Mouse (Mus musculus) neural tube, embryonic 15.5 days (tissue): ENCODE data around the gene Vdr. TPM values are rescaled to one million over a fixed set of nuclear protein-coding genes. Genes with fewer than 3 reads are reported as not detected.

Experiments
- ATAC-seq: fragments of 200-750 bp; cut with Nextera tagmentation; 2 replicates; pipeline ENCODE4 v1.8.0; 2017; ENCODE audit warnings: mild to moderate bottlenecking, moderate TSS enrichment, moderate library complexity; ENCODE audit not compliant: low FRiP score
- H3K27ac ChIP-seq: fragments of 300-500 bp; sonication (generic); replicated peaks from 2 replicates; pipeline ENCODE4 v1.5.1; 2015; ENCODE audit warnings: mild to moderate bottlenecking, inconsistent platforms
- H3K27me3 ChIP-seq: fragments of 300-500 bp; sonication (generic); replicated peaks from 2 replicates; pipeline ENCODE4 v1.6.1; 2015; ENCODE audit warnings: inconsistent platforms
- H3K36me3 ChIP-seq: fragments of 300-500 bp; sonication (generic); 2 replicates; pipeline ENCODE4 v1.6.1; 2015; ENCODE audit warnings: inconsistent platforms
- H3K4me1 ChIP-seq: fragments of 300-500 bp; sonication (generic); 2 replicates; pipeline ENCODE4 v1.6.1; 2015; ENCODE audit warnings: inconsistent platforms
- H3K4me2 ChIP-seq: fragments of 300-500 bp; sonication (generic); 2 replicates; pipeline ENCODE4 v1.6.1; 2015; ENCODE audit warnings: inconsistent platforms, mild to moderate bottlenecking, moderate library complexity
- H3K4me3 ChIP-seq: fragments of 300-500 bp; sonication (generic); replicated peaks from 2 replicates; pipeline ENCODE4 v1.5.1; 2015; ENCODE audit warnings: mild to moderate bottlenecking, inconsistent platforms
- H3K9ac ChIP-seq: fragments of 300-500 bp; sonication (generic); replicated peaks from 2 replicates; pipeline ENCODE4 v1.6.1; 2015; ENCODE audit warnings: mild to moderate bottlenecking, inconsistent platforms
- H3K9me3 ChIP-seq: fragments of 300-500 bp; sonication (generic); replicated peaks from 2 replicates; pipeline ENCODE4 v1.6.1; 2016; ENCODE audit warnings: inconsistent platforms
- WGBS: fragments of 180-500 bp; shearing (Covaris S2); methylation state at CpG from one replicate; pipeline ENCODE4 v1.1.7; 2015; ENCODE audit warnings: mixed read lengths; 5-methylcytosine and 5-hydroxymethylcytosine counted together
- polyA plus RNA-seq: library from polyadenylated mRNA; unstranded; fragments of >200 nt; fragmentation: Nextera tagmentation; extraction: Ambion mirVana; gene quantifications from 2 replicates; pipeline ENCODE4 v1.2.1, GENCODE M21; 2015

Gene Vdr
- polyA plus RNA-seq, 1 experiment from 2014 or later = 0.17 TPM

- 89% methylated on average over 9 of the region's 9 CpGs for WGBS
- no peak overlapping the region for H3K27ac ChIP-seq
- ATAC-seq = no peak
- no peaks in the 10 kb centered on the region for H3K36me3 ChIP-seq
- no peaks in the 10 kb centered on the region for H3K4me1 ChIP-seq
- H3K9me3 ChIP-seq = no peaks in the 10 kb centered on the region
- no peaks in the 10 kb centered on the region for H3K27me3 ChIP-seq
- no peak overlapping the region for H3K9ac ChIP-seq
- H3K4me3 ChIP-seq = no peak overlapping the region
- no peak overlapping the region for H3K4me2 ChIP-seq
Observed at GRCm38 (mm10) chr15:97917994-97918393, 7.6 kb upstream of the Vdr start.

DNA sequence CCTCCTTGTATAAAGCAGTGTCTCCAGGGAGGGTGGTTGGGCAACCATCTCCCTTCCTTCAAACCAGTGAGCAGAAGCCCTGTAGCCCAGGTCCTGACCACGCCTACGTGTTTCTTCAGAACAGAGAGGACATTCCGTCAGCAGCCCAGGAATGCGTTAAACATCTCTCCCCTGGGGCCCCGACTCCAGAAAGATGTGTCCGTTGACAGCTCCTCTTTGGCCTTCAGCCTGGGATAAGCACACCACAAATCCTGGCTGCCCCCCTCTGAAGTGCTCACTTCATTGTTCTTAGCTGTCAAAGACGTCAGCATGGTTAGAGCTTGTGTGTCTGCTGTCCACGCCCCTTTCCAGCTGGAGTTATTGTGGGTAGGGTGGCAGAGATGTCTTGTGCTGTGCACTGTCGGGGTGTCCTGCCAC lies 3.9 kb upstream of the Vdr start:
- Histone ChIP-seq H3K9ac (no peak overlapping the region), H3K4me3 (no peak overlapping the region), H3K4me2 (no peak overlapping the region), H3K4me1 (no peaks in the 10 kb centered on the region), H3K27me3 (peaks cover 3% of the 10 kb centered on the region; the same call in 1 of the 2 replicates), H3K36me3 (no peaks in the 10 kb centered on the region), H3K27ac (no peak overlapping the region), H3K9me3 (no peaks in the 10 kb centered on the region)
- WGBS = 32% methylated on average over 9 of the region's 9 CpGs
- ATAC-seq = no peak

DNA sequence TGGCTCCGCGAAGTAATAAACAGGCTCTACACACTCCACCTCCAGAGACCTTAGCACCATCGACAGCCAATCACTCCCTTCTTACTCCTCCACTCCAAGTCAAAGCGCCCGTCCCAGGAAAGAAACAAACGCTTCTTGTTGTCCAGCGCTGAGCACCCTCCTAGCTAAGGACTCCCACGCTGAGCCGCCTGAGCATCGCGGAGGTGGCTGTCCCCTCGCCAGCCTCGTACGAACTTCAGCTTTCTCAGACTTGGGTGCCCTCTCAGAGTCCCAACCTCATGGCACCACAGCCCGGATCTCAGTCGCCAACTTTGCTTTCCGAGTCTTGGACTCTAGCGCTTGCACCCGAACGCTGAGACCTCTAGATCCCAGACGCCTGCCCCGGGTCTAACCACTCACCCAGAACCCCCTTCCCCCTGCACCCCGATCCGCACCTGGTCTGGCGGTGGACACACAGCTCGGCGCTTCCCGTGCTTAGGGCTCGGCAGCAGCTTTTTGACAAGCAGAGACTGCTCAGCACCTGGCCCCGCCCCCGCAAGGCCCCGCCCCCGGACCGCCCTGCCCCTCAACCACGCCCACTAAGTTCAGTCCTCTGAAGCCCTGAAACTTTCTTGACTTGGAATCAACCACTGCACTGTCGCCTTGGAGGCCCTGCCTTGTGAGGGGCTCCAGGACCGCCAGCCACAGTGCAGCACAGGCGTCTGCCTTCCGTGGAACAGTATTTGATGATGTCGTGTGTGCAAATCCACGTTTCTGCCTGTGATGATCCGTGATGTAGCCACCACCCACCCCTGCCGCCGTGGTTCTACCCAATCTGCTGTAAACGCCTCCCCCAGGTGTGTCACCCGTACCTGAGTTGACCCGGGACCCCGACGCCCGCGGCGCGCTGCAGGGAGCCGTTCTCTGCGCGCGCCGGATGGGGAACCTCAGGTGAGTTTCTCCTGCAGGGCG lies 2.4 kb downstream of the Vdr start:
- H3K4me1 ChIP-seq = peaks cover 18% of the 10 kb centered on the region
- H3K4me3 ChIP-seq = peak overlapping the region; percentile 39
- WGBS = under 1% methylated on average over 57 of the region's 59 CpGs
- H3K27me3 ChIP-seq = peaks cover 36% of the 10 kb centered on the region
- H3K27ac ChIP-seq = no peak overlapping the region
- no peaks in the 10 kb centered on the region for H3K9me3 ChIP-seq
- peak overlapping the region; percentile 78 for H3K4me2 ChIP-seq
- no peaks in the 10 kb centered on the region for H3K36me3 ChIP-seq
- peak; percentile 55 for ATAC-seq
- H3K9ac ChIP-seq = 0 out of 2 replicates have a peak overlapping the region, but pooled peaks have one; percentile 6

- ATAC-seq = no peak
- no peaks in the 10 kb centered on the region for H3K36me3 ChIP-seq
- H3K27ac ChIP-seq = no peak overlapping the region
- H3K9ac ChIP-seq = no peak overlapping the region
- no peak overlapping the region for H3K4me3 ChIP-seq
- WGBS = 48% methylated on average over 5 of the region's 5 CpGs
- H3K9me3 ChIP-seq = no peaks in the 10 kb centered on the region
- H3K4me2 ChIP-seq = peak overlapping the region; percentile 78
- H3K27me3 ChIP-seq = peaks cover 36% of the 10 kb centered on the region
- peaks cover 18% of the 10 kb centered on the region for H3K4me1 ChIP-seq
Observed at GRCm38 (mm10) chr15:97907202-97907601, 3.2 kb downstream of the Vdr start.

DNA sequence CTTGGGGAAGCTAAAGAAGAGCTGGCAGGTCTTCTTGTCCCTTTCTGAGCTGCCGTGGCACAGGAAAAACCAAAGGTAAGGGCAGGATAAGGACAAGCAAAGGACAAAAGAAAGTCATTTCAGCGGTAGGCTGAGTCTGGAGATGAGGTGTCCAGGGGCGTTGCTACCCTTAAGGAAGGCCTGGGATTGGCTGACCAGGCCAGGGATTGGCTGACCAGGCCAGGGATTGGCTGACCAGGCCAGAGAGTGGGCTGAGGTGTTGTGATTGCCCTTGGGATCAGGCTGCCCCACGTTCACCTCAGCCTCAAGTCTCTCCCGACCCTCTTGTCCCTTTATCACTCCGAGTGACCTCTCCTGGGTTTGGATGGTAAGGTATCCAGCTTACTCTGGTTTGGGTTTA lies 5.1 kb downstream of the Vdr start:
- Histone ChIP-seq H3K4me3 (no peak overlapping the region), H3K36me3 (no peaks in the 10 kb centered on the region), H3K27me3 (peaks cover 34% of the 10 kb centered on the region), H3K9me3 (no peaks in the 10 kb centered on the region), H3K27ac (no peak overlapping the region), H3K9ac (no peak overlapping the region), H3K4me2 (no peak overlapping the region), H3K4me1 (peaks cover 18% of the 10 kb centered on the region)
- no peak for ATAC-seq
- WGBS = 71% methylated on average over 6 of the region's 6 CpGs

DNA sequence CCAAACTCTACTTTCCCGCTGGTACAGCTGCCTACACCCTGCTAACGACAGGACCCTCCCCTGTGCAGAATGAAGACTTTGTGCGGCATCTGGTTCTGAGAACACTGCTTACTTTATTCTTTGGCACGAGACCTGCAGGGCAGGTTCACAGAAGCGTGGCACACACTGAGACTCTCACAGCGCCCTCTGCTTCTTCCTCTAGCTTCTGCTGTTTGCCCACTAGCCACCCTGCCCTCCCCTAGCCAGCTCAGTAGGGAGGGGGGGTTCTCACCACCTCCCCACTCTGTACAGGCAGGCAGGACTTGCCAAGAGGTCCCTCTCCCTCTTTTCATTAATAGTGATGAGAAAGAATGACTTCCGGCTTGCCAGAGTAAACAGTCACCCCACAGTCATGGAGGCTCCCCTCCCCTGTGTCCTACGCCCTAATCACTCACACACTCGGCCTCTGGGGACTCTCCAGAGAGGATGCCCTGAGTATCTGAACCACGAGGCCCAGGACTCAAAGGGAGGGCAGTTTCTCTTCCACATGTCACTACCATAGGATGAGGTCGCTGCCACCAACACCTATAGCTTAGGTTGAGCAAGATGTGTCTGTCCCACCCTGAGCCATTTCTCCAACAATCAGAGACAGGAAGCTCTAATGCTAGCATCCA lies 6.0 kb downstream of the Vdr start:
- no peak for ATAC-seq
- Histone ChIP-seq H3K36me3 (no peaks in the 10 kb centered on the region), H3K9me3 (no peaks in the 10 kb centered on the region), H3K27me3 (peaks cover 33% of the 10 kb centered on the region), H3K27ac (no peak overlapping the region), H3K4me1 (peaks cover 18% of the 10 kb centered on the region), H3K9ac (no peak overlapping the region), H3K4me3 (no peak overlapping the region), H3K4me2 (no peak overlapping the region)
- 65% methylated on average over 11 of the region's 11 CpGs for WGBS

DNA sequence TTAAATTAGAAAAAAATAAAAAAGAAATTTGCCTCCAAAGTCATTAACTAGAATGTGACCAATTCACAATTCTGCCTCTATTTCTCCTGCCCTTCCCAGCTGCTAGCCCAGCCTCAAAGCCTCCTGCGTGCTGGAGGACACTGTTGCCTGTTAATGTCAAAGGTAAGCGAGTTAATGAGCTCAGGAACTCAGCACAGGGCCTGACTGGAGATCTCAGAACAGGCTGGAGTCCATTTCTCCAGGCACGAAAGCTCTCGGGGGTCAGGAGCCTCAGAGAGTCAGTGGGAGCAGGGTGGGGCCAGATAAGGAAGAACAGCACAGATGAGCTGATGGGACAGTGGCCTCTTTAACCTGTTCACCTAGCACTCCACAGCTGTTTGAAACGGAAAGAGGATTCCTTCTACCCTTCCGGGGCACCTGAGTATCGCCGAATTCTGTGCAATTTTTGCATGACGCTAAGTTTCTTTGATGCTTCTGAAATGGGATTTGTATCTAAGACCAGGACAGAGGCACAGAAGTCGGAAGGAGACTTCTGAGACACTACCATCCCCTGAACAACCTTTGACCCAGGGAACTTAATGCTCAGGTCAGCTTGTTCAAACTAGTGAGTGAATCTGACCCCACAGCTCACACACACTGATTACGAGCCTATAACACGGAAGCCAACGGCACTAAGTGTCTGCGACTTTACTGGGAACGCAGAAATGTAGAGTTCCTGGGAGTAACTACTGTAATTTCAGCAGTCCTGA lies 7.0 kb downstream of the Vdr start:
- WGBS = 86% methylated on average over 15 of the region's 15 CpGs
- Histone ChIP-seq H3K27ac (no peak overlapping the region), H3K9ac (no peak overlapping the region), H3K36me3 (no peaks in the 10 kb centered on the region), H3K4me3 (no peak overlapping the region), H3K9me3 (no peaks in the 10 kb centered on the region), H3K4me2 (no peak overlapping the region), H3K27me3 (peaks cover 24% of the 10 kb centered on the region), H3K4me1 (peaks cover 10% of the 10 kb centered on the region)
- no peak for ATAC-seq

- no peak overlapping the region for H3K4me2 ChIP-seq
- 89% methylated on average over 9 of the region's 9 CpGs for WGBS
- H3K4me1 ChIP-seq = no peaks in the 10 kb centered on the region
- ATAC-seq = no peak
- H3K36me3 ChIP-seq = no peaks in the 10 kb centered on the region
- no peak overlapping the region for H3K4me3 ChIP-seq
- no peak overlapping the region for H3K27ac ChIP-seq
- H3K27me3 ChIP-seq = 0 out of 2 replicates have a peak, but pooled peaks cover 4% of the 10 kb centered on the region
- no peak overlapping the region for H3K9ac ChIP-seq
- H3K9me3 ChIP-seq = no peaks in the 10 kb centered on the region
Observed at GRCm38 (mm10) chr15:97900991-97901390, 9.4 kb downstream of the Vdr start.

DNA sequence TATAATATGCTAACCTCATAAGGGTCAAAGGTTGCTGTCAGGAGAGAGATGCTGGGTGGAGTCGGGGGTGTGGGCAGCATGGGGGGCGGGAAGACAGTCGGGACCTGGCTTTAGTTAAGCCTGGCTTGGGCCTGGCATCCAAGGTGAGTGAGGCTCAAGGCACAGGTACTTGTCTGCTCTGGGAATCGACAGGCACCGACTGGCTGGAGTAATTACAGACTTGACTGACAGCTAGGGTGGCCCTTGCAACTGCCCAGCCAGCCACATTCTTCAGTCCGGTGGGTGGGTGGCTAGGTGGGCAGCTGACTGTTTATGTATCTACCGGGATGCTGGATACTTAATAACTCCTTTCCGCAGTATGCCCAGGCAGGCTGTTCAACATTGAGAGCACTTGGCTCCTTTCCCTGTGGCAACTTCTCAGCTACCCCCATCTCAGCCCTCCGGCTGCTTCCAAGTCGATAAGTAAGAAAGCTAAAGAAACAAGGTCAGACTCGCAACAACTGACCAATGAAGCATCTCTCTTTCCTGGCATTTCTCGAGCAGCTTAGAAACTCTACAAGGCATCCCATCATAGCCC lies 10.0 kb downstream of the Vdr start:
- Histone ChIP-seq H3K27ac (no peak overlapping the region), H3K36me3 (no peaks in the 10 kb centered on the region), H3K27me3 (0 out of 2 replicates have a peak, but pooled peaks cover 4% of the 10 kb centered on the region), H3K9me3 (no peaks in the 10 kb centered on the region), H3K9ac (no peak overlapping the region), H3K4me1 (peaks cover 4% of the 10 kb centered on the region; the same call in 1 of the 2 replicates), H3K4me3 (no peak overlapping the region), H3K4me2 (no peak overlapping the region)
- ATAC-seq = no peak
- 77% methylated on average over 12 of the region's 12 CpGs for WGBS

- no peak overlapping the region for H3K9ac ChIP-seq
- H3K36me3 ChIP-seq = no peaks in the 10 kb centered on the region
- H3K4me1 ChIP-seq = peaks cover 4% of the 10 kb centered on the region; the same call in 1 of the 2 replicates
- no peaks in the 10 kb centered on the region for H3K9me3 ChIP-seq
- H3K27ac ChIP-seq = no peak overlapping the region
- WGBS = 59% methylated on average over 8 of the region's 8 CpGs
- H3K4me2 ChIP-seq = no peak overlapping the region
- no peak for ATAC-seq
- H3K4me3 ChIP-seq = no peak overlapping the region
- H3K27me3 ChIP-seq = 0 out of 2 replicates have a peak, but pooled peaks cover 4% of the 10 kb centered on the region
Observed at GRCm38 (mm10) chr15:97899714-97900113, 10.7 kb downstream of the Vdr start.

DNA sequence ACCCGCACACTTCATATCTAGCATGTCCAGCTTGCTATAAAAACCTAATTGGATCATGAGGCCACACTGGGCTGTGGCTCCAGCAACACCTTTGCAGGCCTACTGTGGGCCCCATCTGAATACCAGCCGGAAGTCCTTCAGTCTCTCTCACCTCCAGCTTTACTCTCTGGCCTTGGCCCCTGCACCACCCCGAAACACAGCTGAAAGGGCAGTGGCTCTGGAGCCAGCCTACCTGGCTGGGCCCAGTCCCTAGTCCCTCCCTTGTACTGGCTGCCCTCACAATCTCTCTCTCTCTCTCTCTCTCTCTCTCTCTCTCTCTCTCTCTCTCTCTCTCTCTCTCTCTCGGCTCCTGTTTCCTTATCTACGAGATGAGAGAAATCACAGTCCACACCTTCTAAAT lies 11.6 kb downstream of the Vdr start:
- WGBS = 85% methylated on average over 5 of the region's 5 CpGs
- Histone ChIP-seq H3K27me3 (no peaks in the 10 kb centered on the region), H3K4me3 (no peak overlapping the region), H3K9ac (no peak overlapping the region), H3K4me1 (peaks cover 4% of the 10 kb centered on the region; the same call in 1 of the 2 replicates), H3K27ac (no peak overlapping the region), H3K9me3 (no peaks in the 10 kb centered on the region), H3K4me2 (no peak overlapping the region), H3K36me3 (no peaks in the 10 kb centered on the region)
- ATAC-seq = no peak
